Mouse (Mus musculus): ENCODE measurements at regions not wholly inside any gene's neighbourhood (a gene's known extent, or its start where the extent isn't known, plus 50 kb on each side); places are given as distances from the start of the nearest gene placed in this dataset.

GRCm38 (mm10) chr2:178596312-178597083 is 166.2 kb downstream of the Cdh26 start:
- TF ChIP-seq CTCF (IDR thresholded peaks at IDR 0.05; ENCODE audit: control insufficient read depth, insufficient read depth, insufficient replicate concordance, low read depth, low read length) = no peak
- TF ChIP-seq POLR2A (IDR thresholded peaks at IDR 0.05; ENCODE audit: control insufficient read depth, low read depth, low read length) = no peak
- Histone ChIP-seq H3K27ac (ENCODE audit: control insufficient read depth, insufficient read depth, low read depth, low read length) (no peak overlapping the region), H3K4me1 (ENCODE audit: control insufficient read depth, insufficient read depth, low read length) (no peaks in the 10 kb centered on the region; the same call in 1 of the 2 replicates), H3K27me3 (ENCODE audit: control insufficient read depth, insufficient read depth, low read length) (no peaks in the 10 kb centered on the region), H3K4me3 (ENCODE audit: control insufficient read depth, low read depth, low read length) (no peak overlapping the region), H3K36me3 (ENCODE audit: control insufficient read depth, insufficient read depth, low read length) (no peaks in the 10 kb centered on the region)

GRCm38 (mm10) chr2:178597084-178597470 is 166.7 kb downstream of the Cdh26 start:
- no peaks in the 10 kb centered on the region for H3K36me3 ChIP-seq (ENCODE audit: control insufficient read depth, insufficient read depth, low read length)
- H3K27me3 ChIP-seq (ENCODE audit: control insufficient read depth, insufficient read depth, low read length) = no peaks in the 10 kb centered on the region
- no peak overlapping the region for H3K27ac ChIP-seq (ENCODE audit: control insufficient read depth, insufficient read depth, low read depth, low read length)
- no peak for TF ChIP-seq POLR2A (IDR thresholded peaks at IDR 0.05; ENCODE audit: control insufficient read depth, low read depth, low read length)
- no peak for TF ChIP-seq CTCF (IDR thresholded peaks at IDR 0.05; ENCODE audit: control insufficient read depth, insufficient read depth, insufficient replicate concordance, low read depth, low read length)
- no peaks in the 10 kb centered on the region; the same call in 1 of the 2 replicates for H3K4me1 ChIP-seq (ENCODE audit: control insufficient read depth, insufficient read depth, low read length)
- H3K4me3 ChIP-seq (ENCODE audit: control insufficient read depth, low read depth, low read length) = no peak overlapping the region

GRCm38 (mm10) chr2:178598371-178598770 is 168.0 kb downstream of the Cdh26 start:
- no peaks in the 10 kb centered on the region for H3K27me3 ChIP-seq (ENCODE audit: control insufficient read depth, insufficient read depth, low read length)
- H3K4me1 ChIP-seq (ENCODE audit: control insufficient read depth, insufficient read depth, low read length) = no peaks in the 10 kb centered on the region; the same call in 1 of the 2 replicates
- no peak overlapping the region for H3K4me3 ChIP-seq (ENCODE audit: control insufficient read depth, low read depth, low read length)
- no peak overlapping the region for H3K27ac ChIP-seq (ENCODE audit: control insufficient read depth, insufficient read depth, low read depth, low read length)
- no peaks in the 10 kb centered on the region for H3K36me3 ChIP-seq (ENCODE audit: control insufficient read depth, insufficient read depth, low read length)
- no peak for TF ChIP-seq CTCF (IDR thresholded peaks at IDR 0.05; ENCODE audit: control insufficient read depth, insufficient read depth, insufficient replicate concordance, low read depth, low read length)
- TF ChIP-seq POLR2A (IDR thresholded peaks at IDR 0.05; ENCODE audit: control insufficient read depth, low read depth, low read length) = no peak

- Histone ChIP-seq H3K4me3 (ENCODE audit: control insufficient read depth, low read depth, low read length) (no peak overlapping the region), H3K36me3 (ENCODE audit: control insufficient read depth, insufficient read depth, low read length) (no peaks in the 10 kb centered on the region), H3K27me3 (ENCODE audit: control insufficient read depth, insufficient read depth, low read length) (no peaks in the 10 kb centered on the region), H3K27ac (ENCODE audit: control insufficient read depth, insufficient read depth, low read depth, low read length) (no peak overlapping the region), H3K4me1 (ENCODE audit: control insufficient read depth, insufficient read depth, low read length) (no peaks in the 10 kb centered on the region; the same call in 1 of the 2 replicates)
- no peak for TF ChIP-seq CTCF (IDR thresholded peaks at IDR 0.05; ENCODE audit: control insufficient read depth, insufficient read depth, insufficient replicate concordance, low read depth, low read length)
- TF ChIP-seq POLR2A (IDR thresholded peaks at IDR 0.05; ENCODE audit: control insufficient read depth, low read depth, low read length) = no peak
Observed at GRCm38 (mm10) chr2:178598836-178599235, 168.5 kb downstream of the Cdh26 start.

- Histone ChIP-seq H3K27me3 (ENCODE audit: control insufficient read depth, insufficient read depth, low read length) (no peaks in the 10 kb centered on the region), H3K36me3 (ENCODE audit: control insufficient read depth, insufficient read depth, low read length) (no peaks in the 10 kb centered on the region), H3K4me1 (ENCODE audit: control insufficient read depth, insufficient read depth, low read length) (no peaks in the 10 kb centered on the region), H3K4me3 (ENCODE audit: control insufficient read depth, low read depth, low read length) (no peak overlapping the region), H3K27ac (ENCODE audit: control insufficient read depth, insufficient read depth, low read depth, low read length) (no peak overlapping the region)
- TF ChIP-seq POLR2A (IDR thresholded peaks at IDR 0.05; ENCODE audit: control insufficient read depth, low read depth, low read length) (no peak), CTCF (IDR thresholded peaks at IDR 0.05; ENCODE audit: control insufficient read depth, insufficient read depth, insufficient replicate concordance, low read depth, low read length) (no peak)
Observed at GRCm38 (mm10) chr2:178603443-178603842, 173.1 kb downstream of the Cdh26 start.

DNA sequence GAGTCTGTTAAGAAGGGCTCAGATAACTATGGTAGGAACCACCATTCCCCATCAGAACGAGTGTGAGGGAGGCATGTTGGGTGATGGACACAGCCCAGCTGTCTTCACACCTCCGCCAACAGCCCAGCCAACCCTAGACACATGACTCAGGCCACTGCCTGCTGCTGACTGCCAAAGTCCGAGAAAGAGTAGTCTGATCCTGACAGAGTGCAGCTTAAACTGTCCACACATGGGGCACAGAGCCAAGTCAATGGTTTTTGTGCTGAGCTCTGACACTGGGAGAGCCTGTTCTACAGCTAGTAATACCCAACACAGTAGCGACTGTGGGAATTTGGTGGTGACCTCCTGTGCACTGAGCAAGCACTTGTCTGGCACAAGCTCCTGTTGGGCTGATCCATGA is 176.4 kb downstream of the Cdh26 start:
- Histone ChIP-seq H3K4me3 (ENCODE audit: control insufficient read depth, low read depth, low read length) (no peak overlapping the region), H3K4me1 (ENCODE audit: control insufficient read depth, insufficient read depth, low read length) (no peaks in the 10 kb centered on the region), H3K27me3 (ENCODE audit: control insufficient read depth, insufficient read depth, low read length) (no peaks in the 10 kb centered on the region), H3K27ac (ENCODE audit: control insufficient read depth, insufficient read depth, low read depth, low read length) (no peak overlapping the region), H3K36me3 (ENCODE audit: control insufficient read depth, insufficient read depth, low read length) (no peaks in the 10 kb centered on the region)
- no peak for TF ChIP-seq POLR2A (IDR thresholded peaks at IDR 0.05; ENCODE audit: control insufficient read depth, low read depth, low read length)
- TF ChIP-seq CTCF (IDR thresholded peaks at IDR 0.05; ENCODE audit: control insufficient read depth, insufficient read depth, insufficient replicate concordance, low read depth, low read length) = no peak

DNA sequence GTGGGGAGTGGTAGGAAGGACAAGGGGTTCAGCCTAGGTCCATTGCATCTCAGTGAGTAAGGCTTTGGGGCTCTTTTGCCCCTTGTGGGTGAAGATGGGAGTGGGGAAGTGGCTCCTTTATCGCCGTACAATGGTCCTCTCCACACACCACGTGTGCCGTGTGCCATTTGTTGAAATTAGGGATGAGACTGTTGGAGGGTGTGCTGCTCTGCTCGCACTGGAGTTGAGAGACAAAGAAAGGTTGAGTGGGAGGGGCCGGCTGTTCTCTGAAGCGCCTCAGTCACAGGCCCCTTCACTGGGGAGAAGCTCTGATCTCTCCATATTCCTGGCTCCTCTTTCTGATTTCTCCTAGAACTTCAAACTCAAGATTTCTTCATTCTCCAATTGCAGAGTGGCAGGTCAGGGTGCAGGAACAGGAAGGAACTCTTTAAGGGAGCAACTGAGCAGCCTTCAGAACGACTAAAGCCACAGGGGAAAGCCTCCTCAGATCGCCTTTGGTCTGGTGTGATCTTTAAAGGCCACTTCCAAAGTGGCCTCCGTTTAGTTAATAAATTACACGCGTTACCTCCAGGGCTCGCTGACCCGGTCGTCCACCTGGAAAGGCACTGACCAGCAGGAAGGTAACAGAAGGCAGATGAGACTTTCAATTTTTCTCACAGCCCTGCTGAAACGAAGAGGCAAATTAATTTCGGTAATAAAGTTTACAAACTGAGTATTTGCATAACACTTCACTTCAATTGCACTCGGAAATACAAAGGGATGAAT is 180.1 kb downstream of the Cdh26 start:
- H3K4me3 ChIP-seq (ENCODE audit: control insufficient read depth, low read depth, low read length) = no peak overlapping the region
- TF ChIP-seq CTCF (IDR thresholded peaks at IDR 0.05; ENCODE audit: control insufficient read depth, insufficient read depth, insufficient replicate concordance, low read depth, low read length) (no peak), POLR2A (IDR thresholded peaks at IDR 0.05; ENCODE audit: control insufficient read depth, low read depth, low read length) (no peak)
- H3K27me3 ChIP-seq (ENCODE audit: control insufficient read depth, insufficient read depth, low read length) = no peaks in the 10 kb centered on the region
- no peaks in the 10 kb centered on the region for H3K4me1 ChIP-seq (ENCODE audit: control insufficient read depth, insufficient read depth, low read length)
- H3K27ac ChIP-seq (ENCODE audit: control insufficient read depth, insufficient read depth, low read depth, low read length) = no peak overlapping the region
- H3K36me3 ChIP-seq (ENCODE audit: control insufficient read depth, insufficient read depth, low read length) = no peaks in the 10 kb centered on the region
